Mouse (Mus musculus): ENCODE data around the gene Olfr331.
"Not testable (repeated sequence)": the region's sequence is repeated elsewhere in the genome, so short reads cannot be mapped to it uniquely, and the experiment has no call there.

The Olfr331 gene

DNA sequence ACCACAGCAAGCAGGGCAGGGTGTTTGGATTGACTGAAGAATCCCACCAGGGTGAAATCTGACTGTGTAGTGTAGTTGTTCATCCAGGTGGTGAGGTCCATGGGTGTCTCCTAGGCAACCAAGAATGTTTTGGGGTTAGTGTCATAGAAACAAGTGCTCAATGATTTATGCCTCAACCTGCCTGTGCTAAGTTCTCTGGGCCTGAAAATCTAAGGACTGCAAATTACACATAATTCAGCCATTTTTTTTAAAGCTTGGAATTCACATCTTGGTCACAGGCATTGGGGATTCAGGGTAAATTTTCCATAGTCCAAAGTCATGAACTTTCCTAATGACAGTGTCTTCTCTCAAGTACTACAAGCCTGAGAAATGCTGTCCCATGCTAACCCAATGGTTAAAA is at the start of gene Olfr331:
Olfr331 (minus strand) TSS at position 101 of the 400 bp plus-strand sequence.
- not testable (repeated sequence) for DNase-seq (ENCODE audit: low spot score in 2 of 2)

DNA sequence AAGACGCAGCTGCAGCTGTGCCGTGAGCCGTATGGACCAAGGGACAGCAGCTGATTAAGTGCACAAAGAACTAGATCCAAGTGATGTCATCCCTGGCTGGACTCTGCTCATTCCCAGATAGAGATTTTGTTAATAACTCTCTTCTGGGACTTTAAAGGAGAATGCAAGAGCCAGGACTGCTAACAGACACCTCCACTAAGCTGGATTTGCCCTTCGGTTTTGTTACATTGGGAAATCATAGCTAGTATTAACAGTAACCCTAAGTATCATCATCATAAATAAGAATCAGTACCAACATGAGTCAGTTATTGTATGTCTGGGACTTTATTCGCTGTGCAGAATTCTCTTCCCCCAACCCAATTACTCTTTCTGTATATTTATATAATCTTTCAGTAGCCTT is 44.0 kb upstream of the Olfr331 start, which contains the start of gene Olfr329-ps:
Olfr329-ps (minus strand) TSS at position 101 of the 400 bp plus-strand sequence.
- no peak for DNase-seq (ENCODE audit: low spot score in 2 of 2)

DNA sequence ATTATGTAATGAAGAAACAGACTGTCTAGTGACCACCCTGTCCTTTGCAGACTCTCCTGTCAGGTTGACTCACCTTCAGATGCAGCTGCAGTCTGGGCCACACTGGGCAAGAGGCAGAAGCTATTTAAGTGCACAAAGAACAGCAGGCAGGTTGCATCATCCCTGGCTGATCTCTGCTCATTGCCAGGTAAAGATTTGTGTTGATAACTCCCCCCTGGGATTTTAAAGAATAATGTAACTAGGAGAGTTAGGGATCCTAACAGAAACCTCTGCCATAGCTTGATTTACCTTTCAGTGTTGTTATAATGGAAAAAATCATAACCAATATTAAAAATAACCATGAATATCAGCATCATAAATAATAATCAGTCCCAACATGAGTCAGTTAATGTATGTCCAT is 32.4 kb upstream of the Olfr331 start, which contains the start of gene Olfr330:
Olfr330 (minus strand) TSS at position 101 of the 400 bp plus-strand sequence.
- not testable (repeated sequence) for DNase-seq (ENCODE audit: low spot score in 2 of 2)

DNA sequence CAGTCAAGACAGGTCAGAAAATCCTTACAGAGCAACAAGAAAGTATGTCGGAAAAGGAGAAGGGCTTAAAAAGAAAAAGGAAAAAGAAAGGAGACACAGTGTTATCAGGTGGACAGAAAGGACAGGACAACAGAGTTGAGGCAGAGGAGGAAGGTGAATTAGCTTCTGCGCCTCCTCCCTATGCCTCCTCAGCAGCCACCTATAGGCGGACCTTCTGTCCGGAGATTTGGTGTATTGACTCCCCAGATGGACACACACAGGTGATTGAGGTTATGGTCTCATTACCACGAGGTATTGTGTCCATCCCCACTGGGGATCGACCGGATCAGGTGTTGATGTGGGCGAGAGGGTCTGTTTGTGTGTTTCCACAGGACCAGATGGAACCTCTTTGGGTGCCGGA is 17.4 kb upstream of the Olfr331 start:
- DNase-seq (ENCODE audit: low spot score in 2 of 2) = peak; percentile 31 to 77

DNA sequence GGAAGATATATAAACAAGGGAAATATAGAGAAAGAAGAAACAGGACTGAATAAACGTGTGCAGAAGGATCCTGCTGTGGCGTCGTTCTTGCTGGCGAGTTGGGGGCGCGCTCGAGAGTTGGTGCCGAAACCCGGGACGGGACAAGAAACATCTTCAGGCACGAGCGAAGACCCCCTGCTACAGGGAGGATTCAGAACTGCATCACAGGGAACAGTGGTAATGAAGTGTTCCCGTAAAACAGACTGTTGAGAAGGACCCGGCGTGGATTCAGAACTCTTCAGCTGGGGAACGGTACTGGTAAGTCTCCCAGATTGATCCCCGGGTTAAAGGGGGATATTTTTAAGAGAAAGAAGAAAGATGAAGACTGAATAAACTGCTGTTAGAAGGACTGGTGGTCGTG is 16.5 kb upstream of the Olfr331 start:
- DNase-seq (ENCODE audit: low spot score in 2 of 2) = peak; percentile 87 to 98

DNA sequence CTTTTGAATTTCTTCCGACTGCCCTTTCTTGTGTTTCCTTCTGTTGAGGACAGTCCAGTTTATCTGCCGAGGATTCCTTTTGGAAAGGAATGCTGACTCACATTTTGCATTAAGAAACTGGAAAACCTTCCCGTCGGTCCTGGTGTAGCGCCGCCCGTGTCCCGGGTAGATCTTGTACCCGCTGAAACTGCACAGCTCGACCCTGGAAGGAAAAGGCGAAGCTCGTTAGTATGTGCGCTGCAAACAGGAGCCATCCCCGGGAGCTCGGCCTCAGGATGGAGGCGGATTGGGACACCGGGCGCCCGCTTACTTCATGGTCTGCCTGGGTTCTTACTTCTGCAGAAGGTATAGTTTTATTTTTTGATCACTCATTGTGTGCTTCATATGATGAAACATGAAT is 6.7 kb upstream of the Olfr331 start:
- DNase-seq (ENCODE audit: low spot score in 2 of 2) = not testable (repeated sequence)

DNA sequence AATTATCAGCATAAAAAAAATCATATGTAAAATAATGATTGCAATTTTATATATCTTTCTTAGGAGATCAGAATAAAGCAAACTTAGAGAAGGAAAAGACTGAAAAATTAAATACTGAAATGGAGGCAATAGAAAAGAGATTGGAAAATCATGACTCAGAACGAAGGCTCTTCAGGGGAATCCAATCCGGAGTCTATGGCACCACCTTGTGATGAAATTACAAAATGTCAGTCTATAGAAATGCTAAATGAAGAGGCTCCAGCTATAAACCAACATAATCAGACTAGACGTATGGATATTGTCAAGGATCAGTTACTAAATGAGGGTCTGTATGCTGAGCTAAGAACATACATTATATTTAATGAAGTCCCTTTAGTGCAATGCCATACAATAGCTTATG is 3.1 kb downstream of the Olfr331 start:
- no peak for DNase-seq (ENCODE audit: low spot score in 2 of 2)

DNA sequence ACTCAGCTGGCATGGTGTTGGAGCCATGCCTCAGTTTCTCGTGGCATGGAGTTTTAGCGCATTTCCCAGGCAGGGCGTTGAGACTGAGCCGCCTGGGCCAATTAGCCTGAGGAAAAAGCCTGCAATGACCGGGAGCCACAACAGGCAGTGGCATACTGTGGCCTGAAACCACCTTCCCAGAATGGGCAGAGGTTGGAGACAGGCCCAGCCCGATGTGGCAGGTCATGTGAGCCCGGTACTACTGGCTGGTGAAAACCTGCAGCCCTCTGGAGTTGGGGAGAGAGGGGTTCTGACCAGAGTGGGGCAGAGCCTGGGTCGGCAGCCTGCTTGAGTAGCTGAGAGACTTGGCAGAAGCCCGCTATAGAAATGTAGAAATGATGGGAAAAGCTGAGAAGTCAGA is 3.6 kb downstream of the Olfr331 start:
- no peak for DNase-seq (ENCODE audit: low spot score in 2 of 2)

DNA sequence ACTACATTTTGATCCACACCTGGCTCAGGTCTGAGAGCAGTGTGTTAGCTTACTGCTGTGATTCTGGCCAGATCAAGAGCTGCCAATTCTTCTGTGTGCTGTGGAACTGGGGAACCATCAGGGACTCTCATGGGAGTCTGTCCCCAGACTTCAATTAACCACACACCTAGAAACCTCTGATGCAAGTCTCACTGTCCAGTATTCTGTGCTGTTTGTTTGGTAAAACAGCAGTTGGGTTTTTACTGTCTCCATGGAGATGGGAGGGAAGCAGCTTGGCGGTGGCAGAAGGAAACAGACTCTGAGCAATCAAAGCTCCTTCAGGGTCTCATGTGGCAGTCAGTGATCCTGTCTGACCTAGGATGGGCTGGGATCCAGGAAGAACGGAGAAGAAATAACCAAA is 9.9 kb downstream of the Olfr331 start, which contains the start of gene Olfr332:
Olfr332 (minus strand) TSS at position 101 of the 400 bp plus-strand sequence.
- no peak for DNase-seq (ENCODE audit: low spot score in 2 of 2)

DNA sequence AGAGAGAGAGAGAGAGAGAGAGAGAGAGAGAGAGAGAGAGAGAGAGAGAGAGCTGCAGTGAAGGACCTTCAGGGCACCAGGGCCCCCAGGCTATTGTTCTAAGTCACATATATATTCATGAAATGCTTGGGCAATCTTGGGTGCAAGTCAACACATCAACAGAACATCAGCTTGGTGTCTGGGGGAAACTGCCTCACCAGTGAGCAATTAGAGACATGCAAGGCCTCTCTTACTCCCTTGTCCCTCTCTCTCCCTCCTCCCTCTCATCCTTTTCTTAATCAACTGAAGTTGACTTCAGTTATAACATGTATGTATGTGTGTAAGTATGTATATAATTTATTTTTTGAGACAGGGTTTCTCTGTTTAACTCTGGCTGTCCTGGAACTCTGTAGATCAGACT is 40.2 kb downstream of the Olfr331 start, which contains the start of gene Olfr30:
Olfr30 (minus strand) TSS at position 101 of the 400 bp plus-strand sequence.
- DNase-seq (ENCODE audit: low spot score in 2 of 2) = no peak

DNA sequence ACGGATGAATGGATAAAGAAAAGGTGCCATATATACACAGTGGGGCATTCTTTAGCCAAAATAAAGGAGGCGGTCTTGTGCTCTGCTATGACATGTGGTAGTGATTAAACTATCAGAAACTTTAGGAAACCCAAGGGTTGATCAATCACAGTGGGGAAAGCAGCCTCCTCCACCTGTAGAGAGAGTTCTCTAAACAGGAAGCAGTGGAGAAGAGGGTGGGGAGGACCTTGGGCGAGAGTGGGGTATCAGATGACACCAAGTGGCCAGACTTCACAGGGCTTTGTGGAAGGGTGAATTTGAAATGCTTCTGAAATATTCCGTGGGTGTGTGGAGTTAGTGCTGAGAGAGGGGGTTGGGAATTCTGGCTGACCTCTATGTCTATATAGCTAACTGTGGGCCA is 48.8 kb downstream of the Olfr331 start:
- DNase-seq (ENCODE audit: low spot score in 2 of 2) = no peak

DNA sequence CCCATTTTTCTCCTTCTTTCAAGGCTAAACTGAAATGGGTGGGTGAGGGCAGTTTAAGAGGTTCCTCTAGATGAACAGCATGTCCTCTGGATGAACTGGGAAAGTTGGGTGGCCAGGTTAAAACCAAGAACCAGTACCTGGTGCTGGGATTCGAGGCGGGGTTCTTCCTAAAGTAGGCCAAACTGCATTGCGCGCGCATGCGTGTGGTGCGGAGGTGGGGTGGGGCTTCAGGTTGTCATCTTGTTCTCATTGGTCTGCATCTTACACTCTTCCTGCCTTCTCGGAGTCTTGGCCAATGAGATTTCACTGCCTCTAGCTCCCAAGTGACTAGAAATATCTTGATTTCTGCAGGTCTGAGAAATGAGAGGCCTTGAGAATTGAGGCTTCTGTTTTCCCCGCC is 49.6 kb downstream of the Olfr331 start, which contains the start of gene Lypd9:
Lypd9 (minus strand) TSS at position 165 of the 400 bp plus-strand sequence.
- no peak for DNase-seq (ENCODE audit: low spot score in 2 of 2)
